Mouse (Mus musculus): Measurements from ENCODE around the gene Slc35f3.

The Slc35f3 gene

GRCm38 (mm10) chr8:126422174-126422919 is 124.0 kb downstream of the Slc35f3 start, which contains the start of gene Coa6:
TSS of gene Coa6 (plus strand) at chr8:126422515.
- peak; percentile 99 for DNase-seq

GRCm38 (mm10) chr8:126422920-126423300 is 124.6 kb downstream of the Slc35f3 start:
- peak; percentile 45 for DNase-seq

- DNase-seq: peak; percentile 47
These were observed 125.8 kb downstream of the Slc35f3 start for GRCm38 (mm10) chr8:126424163-126424562.

- DNase-seq: no peak
These were observed 126.6 kb downstream of the Slc35f3 start for GRCm38 (mm10) chr8:126424946-126425345.

- no peak for DNase-seq
These were observed 131.3 kb downstream of the Slc35f3 start for GRCm38 (mm10) chr8:126429635-126430034.

GRCm38 (mm10) chr8:126433827-126434226 is 135.5 kb downstream of the Slc35f3 start:
- DNase-seq: no peak

- DNase-seq: no peak
These were observed 140.6 kb downstream of the Slc35f3 start for GRCm38 (mm10) chr8:126438937-126439336.
